Mouse (Mus musculus) cortical plate, adult 2 months (tissue): ENCODE data around the gene Tnr.

Experiments
- CTCF ChIP-seq: fragments of 200-500 bp; IDR thresholded peaks from 2 replicates; pipeline ENCODE4 v1.5.1; 2011; ENCODE audit warnings: mild to moderate bottlenecking, control low read depth, low read length; ENCODE audit not compliant: insufficient read depth; ENCODE audit errors: extremely low read depth
- POLR2A ChIP-seq: fragments of 200-500 bp; IDR thresholded peaks from 2 replicates; pipeline ENCODE4 v1.6.1; 2011; ENCODE audit warnings: mild to moderate bottlenecking, low read length, control low read depth; ENCODE audit not compliant: insufficient read depth; ENCODE audit errors: extremely low read depth

GRCm38 (mm10) chr1:159519206-159519605 lies 4.4 kb upstream of the Tnr start:
- no peak for TF ChIP-seq POLR2A
- no peak for TF ChIP-seq CTCF
